Mouse (Mus musculus) liver (tissue): Measurements from ENCODE around the gene Tbc1d21.

Source experiments
- DNase-seq: peaks from one replicate; pipeline ENCODE4 v3.0.0-alpha.2; 2020; ENCODE audit warnings: mixed read lengths

The Tbc1d21 gene

GRCm38 (mm10) chr9:58370355-58370754, at the start of gene Tbc1d21:
Tbc1d21 (minus strand) TSS chr9:58370455.
- DNase-seq, result no peak

DNA sequence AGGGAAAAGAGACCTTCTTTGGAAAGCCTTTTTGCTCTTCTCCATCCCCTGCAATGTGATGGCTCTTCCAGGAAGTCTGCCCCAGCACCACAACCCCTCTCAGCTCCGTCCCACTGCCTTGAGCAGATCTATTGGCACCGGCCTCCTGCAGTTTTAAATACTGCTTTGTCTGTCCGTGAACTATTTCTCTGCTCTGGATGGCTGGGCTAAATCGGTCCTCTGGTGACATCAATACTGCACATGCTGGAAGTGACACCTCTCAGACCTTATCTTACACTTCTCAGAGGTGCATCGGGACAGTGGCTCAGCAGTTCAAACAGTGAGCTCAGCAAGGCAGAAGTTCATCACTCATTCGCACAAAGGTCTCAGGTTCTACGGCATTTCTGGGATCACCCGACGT, 41.3 kb upstream of the Tbc1d21 start:
- no peak for DNase-seq

- no peak for DNase-seq
These were observed 39.9 kb upstream of the Tbc1d21 start for GRCm38 (mm10) chr9:58410057-58410735.

- no peak for DNase-seq
These were observed 39.0 kb upstream of the Tbc1d21 start for GRCm38 (mm10) chr9:58409247-58409646.

DNA sequence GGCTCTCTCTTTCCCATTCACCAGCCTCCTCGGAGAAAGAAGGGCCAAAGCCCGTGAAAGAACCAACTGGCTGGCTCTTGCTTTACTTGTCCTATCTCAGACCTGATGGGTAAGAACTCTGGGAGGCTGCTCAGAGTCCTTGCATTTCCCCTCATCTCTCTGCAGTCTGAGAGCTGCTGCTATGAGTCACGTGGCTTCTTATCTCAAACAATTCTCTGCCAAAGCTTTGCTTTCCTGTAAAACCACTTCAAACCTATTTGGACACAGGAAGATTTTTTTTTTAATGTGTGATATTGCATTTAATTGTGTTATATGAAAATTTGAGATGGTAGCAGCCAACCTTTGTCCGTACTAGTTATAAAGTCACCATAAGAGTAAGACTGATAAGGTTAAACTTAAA, 34.2 kb upstream of the Tbc1d21 start:
- no peak for DNase-seq

DNA sequence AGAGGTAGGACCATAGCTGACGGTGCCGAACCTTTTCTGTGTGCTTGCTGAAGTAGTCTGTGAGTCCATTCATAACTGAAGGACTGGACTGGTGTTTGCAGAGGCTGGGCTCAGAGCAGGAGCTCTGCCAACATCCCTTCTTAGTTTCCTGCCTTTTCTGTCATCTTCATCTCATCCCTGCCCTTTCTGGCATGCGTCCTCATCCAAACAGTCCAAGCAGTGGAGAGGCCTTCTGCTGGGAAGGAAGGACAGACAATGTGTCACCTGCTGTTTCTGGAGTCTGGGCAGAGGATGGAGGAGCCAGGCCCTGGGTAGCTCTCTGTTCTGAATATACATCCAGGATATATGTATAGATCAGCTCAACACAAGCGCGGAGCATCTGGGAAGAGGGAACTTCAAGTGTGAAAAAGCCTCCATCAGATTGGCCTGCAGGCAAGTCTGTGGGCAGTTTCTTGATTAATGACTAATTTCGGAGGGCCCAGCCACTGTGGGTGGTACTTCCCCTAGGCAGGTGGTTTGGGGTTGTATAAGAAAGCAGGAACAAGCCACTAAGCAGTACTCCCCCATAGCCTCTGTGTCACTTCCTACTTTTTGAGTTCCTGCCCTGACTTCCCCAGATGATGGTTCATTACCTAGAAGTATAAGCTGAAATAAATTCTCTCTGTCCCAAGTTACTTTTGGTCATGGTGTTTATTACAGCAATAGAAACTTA, 31.3 kb upstream of the Tbc1d21 start:
- no peak for DNase-seq

DNA sequence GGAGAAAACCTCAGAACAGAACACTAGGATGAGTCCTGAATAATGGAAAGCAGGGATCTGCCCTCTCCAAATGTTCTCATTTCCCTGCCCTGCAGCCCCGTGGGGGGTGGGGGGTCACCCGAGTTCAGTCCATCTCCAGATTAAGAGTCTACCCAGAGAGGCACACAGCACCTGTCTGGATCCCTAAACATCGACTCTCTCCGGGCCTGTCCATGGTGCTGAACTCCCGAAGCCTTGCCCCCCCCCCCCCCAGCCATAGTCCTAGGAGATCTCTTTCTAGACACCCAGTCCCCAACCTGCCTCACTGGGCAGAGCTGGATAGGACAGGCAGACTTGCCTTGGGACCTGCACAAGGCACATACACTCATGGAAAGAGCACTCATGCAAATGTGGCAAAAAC, 29.4 kb upstream of the Tbc1d21 start:
- no peak for DNase-seq

GRCm38 (mm10) chr9:58394605-58395004, 24.4 kb upstream of the Tbc1d21 start:
- DNase-seq, result no peak

DNA sequence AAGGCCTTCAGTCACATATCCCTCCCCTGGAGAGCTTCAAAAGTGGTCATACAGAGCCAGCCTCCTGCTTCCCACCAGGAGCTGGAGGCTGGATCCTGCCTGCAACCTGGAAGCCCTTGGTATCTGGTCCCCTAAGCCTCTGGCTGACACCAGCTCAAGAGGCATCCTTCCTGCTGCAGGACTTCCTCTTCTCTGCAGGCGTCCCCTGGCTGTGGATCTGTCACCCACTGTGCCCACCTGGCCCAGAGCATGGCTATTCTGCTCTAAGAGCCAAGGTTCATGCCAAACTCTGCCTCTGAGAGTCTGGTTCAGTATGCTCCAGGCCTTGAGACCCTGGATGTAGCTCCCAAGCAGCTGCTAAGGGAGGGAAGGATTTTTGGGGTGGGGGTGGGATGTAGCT, 23.6 kb upstream of the Tbc1d21 start:
- DNase-seq, result no peak

DNA sequence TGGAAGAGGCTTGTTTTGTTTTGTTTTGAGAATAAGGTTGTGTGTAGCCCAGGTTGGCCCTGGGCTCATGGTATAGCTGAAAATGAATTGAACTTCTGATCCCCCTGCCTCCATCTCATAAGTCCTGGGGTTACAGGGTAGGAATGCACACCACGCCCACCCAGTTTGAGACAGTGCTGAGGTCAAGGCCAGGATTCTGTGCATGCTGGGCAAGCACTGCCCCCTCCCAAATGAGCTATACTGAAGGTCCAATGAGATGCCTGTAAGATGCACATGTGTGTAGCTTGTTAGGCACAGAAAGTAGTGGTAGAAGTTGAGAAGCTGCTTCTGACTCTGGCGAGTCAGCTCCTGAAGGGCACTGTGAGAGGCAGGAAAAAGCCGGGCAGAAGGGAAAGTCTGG, 18.1 kb upstream of the Tbc1d21 start:
- DNase-seq, result no peak

DNA sequence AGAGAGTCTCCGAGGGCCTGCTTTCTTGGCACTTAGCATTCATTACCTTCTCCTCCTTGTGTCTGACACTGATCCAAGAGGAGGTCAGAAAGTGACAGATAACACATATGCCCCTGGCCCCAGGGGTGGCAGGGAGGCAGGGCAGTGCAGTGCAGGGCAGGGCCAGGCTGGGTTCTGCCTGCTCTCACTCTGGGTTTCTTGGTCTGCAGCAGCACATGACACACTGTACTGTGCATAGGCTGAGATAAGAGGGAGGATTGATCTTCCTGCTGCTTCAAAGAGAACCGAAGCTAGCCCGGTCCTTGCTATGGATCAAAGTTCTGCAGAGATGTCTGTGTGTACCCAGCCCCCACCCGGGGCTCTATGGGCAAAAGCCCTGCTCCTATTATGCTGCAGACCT, 8.6 kb upstream of the Tbc1d21 start:
- DNase-seq, result peak; percentile 12

- DNase-seq, result no peak
These were observed 3.7 kb upstream of the Tbc1d21 start for GRCm38 (mm10) chr9:58373912-58374431.

DNA sequence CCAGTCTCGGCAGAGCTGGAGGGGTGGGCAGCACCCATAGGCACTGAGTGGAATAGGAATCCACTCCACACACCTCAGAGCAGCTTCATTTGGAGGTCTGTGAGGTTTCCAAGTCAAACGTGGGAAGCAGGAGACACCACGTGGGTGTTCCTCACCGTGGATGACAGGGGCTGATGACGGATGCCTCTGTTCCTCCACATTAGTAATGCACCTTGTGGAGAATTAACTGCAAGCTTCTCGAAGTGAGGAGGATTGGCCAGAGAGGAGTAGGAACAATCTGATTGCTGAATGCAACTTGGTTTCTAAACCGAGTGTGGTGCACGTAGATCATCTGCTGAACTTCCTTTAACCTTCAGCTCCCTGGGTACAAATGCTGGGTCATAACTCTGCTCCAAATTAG, 1.7 kb upstream of the Tbc1d21 start:
- no peak for DNase-seq

GRCm38 (mm10) chr9:58369644-58370043, 611 bp downstream of the Tbc1d21 start:
- peak; percentile 21 for DNase-seq

DNA sequence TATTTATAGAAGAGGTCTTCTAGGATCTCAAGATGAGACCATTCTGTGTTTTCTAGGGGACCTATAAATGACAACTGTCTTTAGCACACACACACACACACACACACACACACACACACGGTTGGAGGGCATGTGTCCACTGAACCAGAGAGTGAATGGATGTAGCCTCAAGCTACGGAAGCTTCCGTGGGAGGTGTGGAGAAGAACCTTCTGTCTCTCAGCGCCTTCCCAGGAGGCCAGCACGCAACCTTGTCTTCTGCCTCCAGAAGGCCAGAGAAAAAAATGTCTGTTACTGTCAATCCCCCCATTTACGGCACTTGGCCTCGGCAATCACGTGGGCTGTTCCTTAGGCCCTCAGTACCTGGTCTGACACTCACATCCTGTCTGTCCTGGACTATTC, 5.9 kb downstream of the Tbc1d21 start:
- DNase-seq, result no peak

- no peak for DNase-seq
These were observed 8.3 kb downstream of the Tbc1d21 start for GRCm38 (mm10) chr9:58361956-58362355.

DNA sequence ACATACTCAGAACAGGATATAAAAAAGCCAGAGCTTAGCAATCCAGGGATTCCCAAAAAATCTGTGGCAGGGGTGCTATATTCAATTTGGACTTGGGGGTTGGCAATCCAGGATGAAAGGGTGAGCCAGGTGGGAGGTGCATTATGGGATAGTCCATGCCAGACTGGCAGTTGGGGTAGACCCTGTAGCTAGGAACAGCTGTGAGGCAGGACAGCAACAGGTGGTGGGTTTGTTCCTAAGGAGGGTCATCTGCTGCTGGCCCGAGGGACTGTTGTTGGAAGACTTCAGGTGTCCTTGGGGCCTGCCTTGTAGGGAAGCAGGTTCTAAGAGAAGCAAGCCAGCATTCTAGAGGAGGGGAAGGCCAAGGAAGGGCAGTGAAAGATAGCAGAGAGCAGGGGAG, 8.9 kb downstream of the Tbc1d21 start:
- DNase-seq, result no peak

- DNase-seq, result no peak
These were observed 14.8 kb downstream of the Tbc1d21 start for GRCm38 (mm10) chr9:58355262-58356050.

GRCm38 (mm10) chr9:58354701-58355100, 15.6 kb downstream of the Tbc1d21 start:
- DNase-seq, result no peak

DNA sequence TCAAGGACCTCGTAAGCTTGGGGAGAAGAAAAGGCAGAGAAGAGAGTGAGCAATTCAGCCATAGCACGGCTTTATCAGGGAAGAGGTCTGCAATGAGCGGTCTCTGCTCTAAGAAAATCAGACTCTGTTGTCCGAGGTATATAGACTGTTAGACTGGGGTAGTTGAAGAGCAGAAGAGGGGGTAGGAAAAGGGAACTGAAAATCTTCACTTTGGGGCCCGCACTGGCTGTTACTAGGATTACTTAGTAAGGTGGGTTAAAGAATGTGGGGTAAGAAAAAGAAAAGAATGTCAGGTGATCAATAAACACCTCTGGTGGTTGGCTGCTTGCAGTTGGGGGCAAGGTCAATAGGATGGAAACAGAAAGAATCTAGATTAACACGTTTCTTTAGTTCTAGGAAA, 17.0 kb downstream of the Tbc1d21 start:
- DNase-seq, result no peak

- DNase-seq, result no peak
These were observed 22.5 kb downstream of the Tbc1d21 start for GRCm38 (mm10) chr9:58347795-58348194.

GRCm38 (mm10) chr9:58346498-58346897, 23.8 kb downstream of the Tbc1d21 start:
- DNase-seq, result peak; percentile 14

DNA sequence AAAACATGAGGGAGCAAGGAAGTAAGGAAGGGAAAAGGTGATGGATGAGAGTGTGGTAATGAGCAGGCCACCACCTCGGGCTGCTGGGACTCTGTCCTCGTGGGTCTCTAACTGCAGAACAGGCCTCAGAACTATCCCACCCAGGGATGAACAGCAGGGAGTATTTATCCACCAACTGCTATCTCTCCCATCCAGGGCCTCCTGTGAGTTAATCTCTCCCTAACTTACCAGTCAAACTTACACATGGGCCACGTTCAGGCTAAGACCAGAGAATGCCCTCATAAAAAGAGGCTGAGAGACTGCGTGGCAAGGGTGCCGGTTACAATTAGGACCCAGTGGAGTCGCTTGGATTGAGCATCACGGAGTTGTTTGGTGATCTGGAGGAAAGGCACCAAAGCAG, 24.3 kb downstream of the Tbc1d21 start:
- DNase-seq, result no peak

DNA sequence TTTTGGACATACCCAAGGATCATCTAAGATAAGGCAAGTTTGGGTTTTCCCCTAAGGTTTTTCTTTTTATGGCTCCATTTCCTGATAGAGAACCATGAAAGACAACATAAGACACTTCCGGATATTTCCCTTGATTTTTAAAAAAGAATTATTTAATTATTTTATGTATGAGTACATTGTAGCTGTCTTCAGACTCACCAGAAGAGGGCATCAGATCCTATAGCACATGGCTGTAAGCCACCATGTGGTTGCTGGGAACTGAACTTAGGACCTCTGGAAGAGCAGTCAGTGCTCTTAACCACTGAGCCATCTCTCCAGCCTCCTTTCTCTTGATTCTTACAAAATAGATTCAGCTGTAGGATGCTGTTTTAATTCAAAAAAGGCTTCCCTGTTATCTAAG, 28.5 kb downstream of the Tbc1d21 start:
- no peak for DNase-seq
